Mouse (Mus musculus) embryonic facial prominence, embryonic 14.5 days (tissue): Measurements from ENCODE around the gene Slc44a1. TPM values are rescaled to one million over a fixed set of nuclear protein-coding genes. Genes with fewer than 3 reads are reported as not detected.
A peak's percentile ranks its signal among the peaks of the same experiment; 100 is the strongest.

Experiments
- ATAC-seq: fragments of 200-750 bp; cut with Nextera tagmentation; 2 replicates; pipeline ENCODE4 v1.8.0; 2017; ENCODE audit warnings: low read depth, moderate number of reproducible peaks, moderate TSS enrichment
- DNase-seq: peaks from one replicate; pipeline ENCODE4 v3.0.0-alpha.2; 2015; ENCODE audit warnings: low spot score
- H3K27ac ChIP-seq: fragments of 300-500 bp; sonication (generic); replicated peaks from 2 replicates; pipeline ENCODE4 v1.5.1; 2014; ENCODE audit warnings: low read depth, mild to moderate bottlenecking, low read length, moderate library complexity
- H3K27me3 ChIP-seq: fragments of 300-500 bp; sonication (generic); replicated peaks from 2 replicates; pipeline ENCODE4 v1.6.1; 2014; ENCODE audit warnings: low read length; ENCODE audit not compliant: control insufficient read depth, insufficient read depth
- H3K36me3 ChIP-seq: fragments of 300-500 bp; sonication (generic); 2 replicates; pipeline ENCODE4 v1.6.1; 2014; ENCODE audit warnings: low read length, mixed read lengths; ENCODE audit not compliant: control insufficient read depth, insufficient read depth
- H3K4me1 ChIP-seq: fragments of 300-500 bp; sonication (generic); 2 replicates; pipeline ENCODE4 v1.6.1; 2014; ENCODE audit warnings: antibody characterized with exemption, low read length; ENCODE audit not compliant: control insufficient read depth, insufficient read depth
- H3K4me2 ChIP-seq: fragments of 300-500 bp; sonication (generic); 2 replicates; pipeline ENCODE4 v1.6.1; 2014; ENCODE audit warnings: low read depth, mild to moderate bottlenecking, low read length, moderate library complexity, mixed read lengths
- H3K4me3 ChIP-seq: fragments of 300-500 bp; sonication (generic); 2 replicates; pipeline ENCODE4 v1.5.1; 2014; ENCODE audit warnings: low read depth, mild to moderate bottlenecking, low read length
- H3K9ac ChIP-seq: fragments of 300-500 bp; sonication (generic); 2 replicates; pipeline ENCODE4 v1.6.1; 2014; ENCODE audit warnings: low read depth, mild to moderate bottlenecking, low read length, moderate library complexity, mixed read lengths
- H3K9me3 ChIP-seq: fragments of 300-500 bp; sonication (generic); 2 replicates; pipeline ENCODE4 v1.6.1; 2016; ENCODE audit warnings: low read length; ENCODE audit not compliant: control insufficient read depth
- WGBS: fragments of 180-500 bp; shearing (Covaris S2); extraction: QIAGEN DNeasy Blood & Tissue Kit; methylation state at CpG from one replicate; pipeline ENCODE4 v1.1.7; 2014; 5-methylcytosine and 5-hydroxymethylcytosine counted together
- polyA plus RNA-seq: library from polyadenylated mRNA; unstranded; fragments of >200 nt; fragmentation: Nextera tagmentation; extraction: Ambion mirVana; gene quantifications from 2 replicates; pipeline ENCODE4 v1.2.1, GENCODE M21; 2014

Slc44a1 gene
- polyA plus RNA-seq, 1 experiment from 2014 or later, result 61.8 TPM

DNA sequence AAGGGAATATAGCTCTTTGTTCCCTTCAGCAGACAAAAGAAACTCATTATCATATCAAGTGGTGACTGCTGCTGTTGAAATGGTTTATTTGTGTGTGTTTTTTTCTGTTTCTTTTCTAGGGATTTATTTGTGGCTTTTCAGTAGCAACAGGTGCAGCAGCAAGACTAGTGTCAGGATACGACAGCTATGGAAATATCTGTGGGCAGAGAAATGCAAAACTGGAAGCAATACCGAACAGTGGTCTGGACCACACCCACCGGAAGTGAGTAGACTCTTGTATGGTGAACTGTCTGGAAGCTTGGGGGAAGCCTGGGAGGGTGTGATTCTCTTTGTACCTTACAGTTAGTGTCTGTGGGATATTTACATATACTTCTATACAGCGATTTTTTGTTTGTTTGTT, 51.1 kb downstream of the Slc44a1 start:
- H3K9ac ChIP-seq, result no peak overlapping the region
- ATAC-seq, result no peak

DNA sequence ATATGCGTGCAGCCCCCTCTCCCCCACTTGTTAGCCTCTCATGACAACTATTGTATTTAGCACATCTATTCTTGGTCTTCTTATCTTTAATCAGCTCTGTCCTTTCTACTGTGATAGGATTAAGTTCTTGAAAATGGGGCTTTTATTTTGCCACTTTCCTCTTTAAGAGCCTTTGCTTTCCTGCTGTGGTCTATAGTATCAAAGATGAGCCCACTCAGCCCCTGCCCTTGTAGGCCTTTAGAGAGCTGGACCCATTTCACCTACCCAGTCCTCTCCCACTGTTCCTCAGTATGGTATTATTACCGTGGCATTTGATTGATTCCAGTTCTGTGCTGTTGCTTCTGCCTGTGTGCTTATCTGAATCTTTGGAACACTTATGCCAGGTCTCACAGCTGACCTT, 55.4 kb downstream of the Slc44a1 start:
- no peak for ATAC-seq
- Histone ChIP-seq H3K36me3 (0 out of 2 replicates have a peak, but pooled peaks cover 9% of the 10 kb centered on the region), H3K9ac (no peak overlapping the region), H3K4me2 (no peak overlapping the region), H3K4me1 (0 out of 2 replicates have a peak, but pooled peaks cover 2% of the 10 kb centered on the region), H3K27me3 (no peaks in the 10 kb centered on the region), H3K4me3 (no peak overlapping the region), H3K9me3 (no peaks in the 10 kb centered on the region), H3K27ac (no peak overlapping the region)
- DNase-seq, result no peak
- WGBS, result 71% methylated on average over 2 of the region's 2 CpGs

More for the DNA sequence above, 51.1 kb downstream of the Slc44a1 start:
- H3K4me3 ChIP-seq, result no peak overlapping the region
- no peaks in the 10 kb centered on the region for H3K27me3 ChIP-seq
- 0 out of 2 replicates have a peak, but pooled peaks cover 6% of the 10 kb centered on the region for H3K36me3 ChIP-seq
- 0 out of 2 replicates have a peak, but pooled peaks cover 2% of the 10 kb centered on the region for H3K4me1 ChIP-seq
- no peak for DNase-seq
- H3K4me2 ChIP-seq, result no peak overlapping the region
- H3K9me3 ChIP-seq, result no peaks in the 10 kb centered on the region
- no peak overlapping the region for H3K27ac ChIP-seq
- WGBS, result 63% methylated on average over 4 of the region's 4 CpGs

DNA sequence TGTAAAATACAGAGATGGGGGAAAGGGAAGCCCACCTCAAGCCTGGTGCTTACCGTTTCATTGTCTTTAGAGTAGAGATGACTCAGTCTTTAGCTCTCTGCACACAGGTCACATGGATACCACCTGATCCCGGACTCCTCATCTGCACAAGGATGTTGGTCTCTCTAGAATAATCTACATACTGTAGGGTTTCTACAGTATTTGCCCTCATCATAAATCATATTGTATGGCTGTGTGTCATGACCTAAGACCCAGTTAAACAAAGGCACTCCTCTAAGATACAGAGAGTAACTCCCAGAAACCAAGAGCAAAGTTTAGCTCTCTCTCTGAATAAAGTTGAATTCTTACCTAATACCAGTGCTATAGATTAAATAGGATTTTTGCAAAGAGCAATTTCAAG, 62.6 kb downstream of the Slc44a1 start:
- no peaks in the 10 kb centered on the region for H3K4me1 ChIP-seq
- no peaks in the 10 kb centered on the region for H3K36me3 ChIP-seq
- H3K9ac ChIP-seq, result no peak overlapping the region
- DNase-seq (no peak), ATAC-seq (no peak)
- 92% methylated on average over 2 of the region's 2 CpGs for WGBS
- H3K4me3 ChIP-seq, result no peak overlapping the region
- no peak overlapping the region for H3K27ac ChIP-seq
- H3K9me3 ChIP-seq, result no peaks in the 10 kb centered on the region
- H3K27me3 ChIP-seq, result no peaks in the 10 kb centered on the region
- no peak overlapping the region for H3K4me2 ChIP-seq

DNA sequence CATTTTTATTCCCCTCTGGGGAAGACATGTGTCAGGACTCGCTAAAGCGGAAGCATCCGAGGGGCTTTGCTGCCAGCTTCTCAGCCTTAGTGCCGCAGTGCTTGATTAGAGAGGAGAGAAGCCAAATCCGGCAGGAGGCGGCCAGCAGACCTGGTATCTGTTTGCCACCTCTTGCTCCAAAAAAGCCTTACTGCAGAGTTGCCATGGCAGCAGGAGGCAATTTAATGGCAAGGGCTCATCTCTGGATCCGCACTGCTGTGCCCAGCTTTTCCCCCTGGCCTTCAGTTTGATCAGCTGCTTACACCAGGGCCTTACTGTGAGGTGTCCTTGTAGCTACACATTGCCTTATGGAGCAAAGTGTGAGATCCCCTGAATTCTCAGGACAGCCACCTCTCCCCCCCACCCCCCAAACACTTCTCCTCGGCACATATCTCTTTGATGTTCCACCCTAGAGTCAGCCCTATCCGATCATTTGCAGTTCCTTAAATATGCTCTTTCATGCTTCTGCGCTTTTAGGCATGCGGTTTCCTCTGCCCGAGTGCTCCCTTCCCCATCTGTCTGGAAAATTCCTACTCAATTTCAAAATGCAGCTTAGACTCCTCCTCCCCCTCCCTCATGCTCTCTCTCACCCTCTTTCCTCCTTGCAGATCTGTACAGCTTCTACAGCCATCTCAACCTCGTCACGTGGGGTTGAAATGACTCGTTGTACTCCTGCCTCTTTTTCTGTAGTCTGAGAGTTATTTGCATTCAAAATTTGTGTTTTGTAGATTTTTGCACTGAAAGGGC, 72.1 kb downstream of the Slc44a1 start:
- 32% methylated on average over 15 of the region's 15 CpGs for WGBS
- Histone ChIP-seq H3K27me3 (no peaks in the 10 kb centered on the region), H3K4me2 (peak overlapping the region; percentile 33), H3K9me3 (no peaks in the 10 kb centered on the region), H3K4me1 (peaks cover 23% of the 10 kb centered on the region), H3K4me3 (no peak overlapping the region), H3K9ac (0 out of 2 replicates have a peak overlapping the region, but pooled peaks have one; percentile 20), H3K36me3 (0 out of 2 replicates have a peak, but pooled peaks cover under 1% of the 10 kb centered on the region), H3K27ac (peak overlapping the region; percentile 58)
- peak; percentile 80 for ATAC-seq
- peak; percentile 83 for DNase-seq

DNA sequence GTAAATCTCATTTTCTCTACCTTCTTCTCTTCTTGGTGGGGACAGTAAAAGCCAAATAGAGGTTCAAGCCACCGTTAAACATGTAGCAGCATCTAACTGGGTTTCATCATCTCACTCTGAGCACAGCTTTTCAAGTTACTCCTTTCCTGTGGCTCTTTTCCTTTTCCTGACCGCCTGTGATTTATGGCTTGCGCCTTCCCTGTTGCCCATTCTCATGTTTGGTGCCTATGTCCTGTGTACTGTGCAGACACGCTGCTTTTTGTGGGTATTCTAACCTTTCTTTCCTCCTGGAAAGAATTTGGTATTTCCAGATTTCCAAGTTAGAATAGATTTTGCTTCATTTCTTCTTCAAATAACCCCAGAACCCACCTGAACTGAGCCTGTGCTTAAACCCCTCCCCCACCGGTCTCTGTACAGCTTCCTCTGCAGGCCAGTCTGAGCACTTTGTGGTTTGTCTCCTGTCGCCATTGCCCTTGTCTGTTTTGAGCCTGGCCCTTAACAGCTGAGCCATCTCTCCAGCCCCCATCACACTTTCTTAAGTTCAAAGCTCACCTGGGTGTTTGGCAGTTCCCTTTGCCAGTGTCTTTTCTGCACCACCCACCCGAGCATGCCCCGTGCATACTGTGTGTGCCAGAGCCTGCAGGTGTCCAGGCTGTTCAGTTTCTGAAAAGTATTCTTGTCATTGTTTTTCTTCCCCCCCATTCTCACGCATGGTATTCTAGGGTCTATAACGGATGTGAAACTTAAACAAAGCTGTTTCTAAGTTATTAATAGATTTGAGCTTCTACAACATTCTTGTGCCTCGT, 73.3 kb downstream of the Slc44a1 start:
- WGBS, result 69% methylated on average over 11 of the region's 11 CpGs
- Histone ChIP-seq H3K9ac (no peak overlapping the region), H3K27me3 (no peaks in the 10 kb centered on the region), H3K36me3 (0 out of 2 replicates have a peak, but pooled peaks cover 6% of the 10 kb centered on the region), H3K9me3 (no peaks in the 10 kb centered on the region), H3K27ac (peak overlapping the region; percentile 22; the same call in 1 of the 2 replicates), H3K4me2 (no peak overlapping the region), H3K4me1 (peaks cover 23% of the 10 kb centered on the region), H3K4me3 (no peak overlapping the region)
- ATAC-seq (no peak), DNase-seq (no peak)

DNA sequence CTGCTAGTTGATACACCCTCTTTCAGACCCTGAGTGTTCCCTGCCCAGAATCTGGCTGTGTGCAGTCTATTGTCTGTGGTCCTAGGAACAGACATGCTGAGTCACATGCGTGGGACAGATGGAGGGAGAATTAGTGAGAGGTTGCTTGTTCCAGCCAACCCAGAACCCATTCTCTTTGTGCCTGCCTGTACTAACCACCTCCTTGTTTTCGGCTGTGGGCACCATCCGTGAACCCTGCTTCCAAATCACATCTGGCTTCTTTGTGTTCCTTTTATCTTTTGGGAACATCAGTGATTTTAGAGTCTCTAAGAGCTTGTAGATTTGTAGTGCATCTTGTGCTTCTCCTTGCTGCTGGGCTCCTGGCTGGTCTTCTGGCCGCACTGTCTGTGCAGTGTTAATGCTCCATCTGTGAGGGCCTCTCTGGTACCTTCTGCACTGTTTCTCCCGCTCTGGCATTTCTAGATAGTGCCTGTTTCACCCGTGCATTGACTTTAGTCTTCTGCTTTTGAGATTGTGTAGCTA, 75.9 kb downstream of the Slc44a1 start:
- no peak overlapping the region for H3K9ac ChIP-seq
- ATAC-seq (0 out of 2 replicates have a peak, but pooled peaks have one; percentile 30), DNase-seq (no peak)
- no peak overlapping the region for H3K4me3 ChIP-seq
- 0 out of 2 replicates have a peak, but pooled peaks cover 6% of the 10 kb centered on the region for H3K36me3 ChIP-seq
- no peak overlapping the region for H3K27ac ChIP-seq
- no peaks in the 10 kb centered on the region for H3K9me3 ChIP-seq
- H3K4me1 ChIP-seq, result peaks cover 23% of the 10 kb centered on the region
- no peaks in the 10 kb centered on the region for H3K27me3 ChIP-seq
- WGBS, result 68% methylated on average over 6 of the region's 6 CpGs
- H3K4me2 ChIP-seq, result no peak overlapping the region

DNA sequence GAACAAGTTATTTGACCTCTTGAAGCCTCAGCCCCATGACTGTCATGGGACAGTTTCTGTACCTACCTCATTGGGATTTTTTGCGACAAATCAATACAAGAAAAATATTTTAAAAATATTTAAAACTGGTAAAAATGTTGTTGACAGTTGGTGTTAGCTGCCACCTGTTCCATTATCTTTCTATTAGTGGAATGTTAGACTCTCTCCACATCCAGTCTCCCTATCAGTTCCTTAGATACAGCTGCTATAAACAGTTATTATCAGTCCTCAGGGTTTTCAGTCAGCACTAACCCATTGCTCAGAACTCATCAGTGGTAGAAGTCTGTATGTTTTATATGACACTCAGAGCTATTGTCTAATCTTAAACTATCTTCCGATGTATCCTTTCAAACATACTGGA, 79.2 kb downstream of the Slc44a1 start:
- Histone ChIP-seq H3K4me3 (no peak overlapping the region), H3K36me3 (0 out of 2 replicates have a peak, but pooled peaks cover 6% of the 10 kb centered on the region), H3K4me2 (no peak overlapping the region), H3K27ac (no peak overlapping the region), H3K9ac (no peak overlapping the region), H3K27me3 (no peaks in the 10 kb centered on the region), H3K9me3 (no peaks in the 10 kb centered on the region), H3K4me1 (peaks cover 7% of the 10 kb centered on the region; the same call in 1 of the 2 replicates)
- DNase-seq, result no peak
- WGBS, result 91% methylated on average over 2 of the region's 2 CpGs
- ATAC-seq, result no peak

DNA sequence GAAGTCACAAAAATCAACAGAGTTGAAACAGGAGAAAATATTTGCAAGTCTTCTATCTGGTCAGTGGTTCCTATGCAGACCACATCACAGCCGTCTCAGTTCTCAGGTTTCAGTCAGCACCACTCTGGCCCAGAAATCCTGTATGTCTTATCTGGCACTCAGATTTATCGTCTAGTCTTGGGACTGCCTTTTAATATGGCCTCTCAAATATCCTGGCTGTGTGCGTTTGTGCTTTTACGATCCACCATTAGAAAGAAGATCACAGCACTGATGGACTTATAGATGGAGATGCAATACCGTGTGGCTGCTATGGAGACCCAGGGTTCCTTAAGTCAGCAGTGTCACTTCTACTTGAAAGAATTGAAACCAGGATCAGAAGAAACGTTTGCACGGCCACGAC, 80.8 kb downstream of the Slc44a1 start:
- no peaks in the 10 kb centered on the region for H3K27me3 ChIP-seq
- no peak overlapping the region for H3K9ac ChIP-seq
- 0 out of 2 replicates have a peak, but pooled peaks cover 6% of the 10 kb centered on the region for H3K36me3 ChIP-seq
- H3K4me3 ChIP-seq, result no peak overlapping the region
- H3K9me3 ChIP-seq, result no peaks in the 10 kb centered on the region
- no peak overlapping the region for H3K27ac ChIP-seq
- ATAC-seq (no peak), DNase-seq (no peak)
- 59% methylated on average over 8 of the region's 8 CpGs for WGBS
- H3K4me2 ChIP-seq, result no peak overlapping the region
- H3K4me1 ChIP-seq, result peaks cover 3% of the 10 kb centered on the region; the same call in 1 of the 2 replicates
